Mouse (Mus musculus): ENCODE results near the gene Hlcs.

Hlcs gene

GRCm38 (mm10) chr16:94246058-94246784 lies 67.2 kb downstream of the Hlcs start:
- no peak for DNase-seq

- DNase-seq = no peak
Measured at GRCm38 (mm10) chr16:94241126-94241525, 72.2 kb downstream of the Hlcs start.

GRCm38 (mm10) chr16:94240190-94240589 lies 73.2 kb downstream of the Hlcs start:
- no peak for DNase-seq

GRCm38 (mm10) chr16:94239567-94239966 lies 73.8 kb downstream of the Hlcs start:
- no peak for DNase-seq

- no peak for DNase-seq
Measured at GRCm38 (mm10) chr16:94239146-94239545, 74.2 kb downstream of the Hlcs start.

- DNase-seq = no peak
Measured at GRCm38 (mm10) chr16:94237130-94237484, 76.3 kb downstream of the Hlcs start.

GRCm38 (mm10) chr16:94236226-94237129 lies 76.9 kb downstream of the Hlcs start:
- DNase-seq = no peak

GRCm38 (mm10) chr16:94235718-94236117 lies 77.7 kb downstream of the Hlcs start:
- no peak for DNase-seq

- no peak for DNase-seq
Measured at GRCm38 (mm10) chr16:94234202-94234601, 79.2 kb downstream of the Hlcs start.

- no peak for DNase-seq
Measured at GRCm38 (mm10) chr16:94230909-94231575, 82.3 kb downstream of the Hlcs start.

GRCm38 (mm10) chr16:94230499-94230898 lies 82.9 kb downstream of the Hlcs start:
- DNase-seq = no peak

- no peak for DNase-seq
Measured at GRCm38 (mm10) chr16:94229890-94230289, 83.5 kb downstream of the Hlcs start.

- no peak for DNase-seq
Measured at GRCm38 (mm10) chr16:94228858-94229555, 84.4 kb downstream of the Hlcs start.

- DNase-seq = peak; percentile 88 to 92
Measured at GRCm38 (mm10) chr16:94227328-94228018, 85.9 kb downstream of the Hlcs start.

- DNase-seq = no peak
Measured at GRCm38 (mm10) chr16:94223363-94223720, 90.0 kb downstream of the Hlcs start.

- no peak for DNase-seq
Measured at GRCm38 (mm10) chr16:94222646-94223362, 90.6 kb downstream of the Hlcs start.

GRCm38 (mm10) chr16:94210689-94211357 lies 102.5 kb downstream of the Hlcs start:
- no peak for DNase-seq

GRCm38 (mm10) chr16:94209626-94210025 lies 103.7 kb downstream of the Hlcs start:
- no peak for DNase-seq

- no peak for DNase-seq
Measured at GRCm38 (mm10) chr16:94208826-94209225, 104.5 kb downstream of the Hlcs start.

GRCm38 (mm10) chr16:94208152-94208551 lies 105.2 kb downstream of the Hlcs start:
- no peak for DNase-seq
